Mouse (Mus musculus): ENCODE results near the gene Dnmt1.

DNA sequence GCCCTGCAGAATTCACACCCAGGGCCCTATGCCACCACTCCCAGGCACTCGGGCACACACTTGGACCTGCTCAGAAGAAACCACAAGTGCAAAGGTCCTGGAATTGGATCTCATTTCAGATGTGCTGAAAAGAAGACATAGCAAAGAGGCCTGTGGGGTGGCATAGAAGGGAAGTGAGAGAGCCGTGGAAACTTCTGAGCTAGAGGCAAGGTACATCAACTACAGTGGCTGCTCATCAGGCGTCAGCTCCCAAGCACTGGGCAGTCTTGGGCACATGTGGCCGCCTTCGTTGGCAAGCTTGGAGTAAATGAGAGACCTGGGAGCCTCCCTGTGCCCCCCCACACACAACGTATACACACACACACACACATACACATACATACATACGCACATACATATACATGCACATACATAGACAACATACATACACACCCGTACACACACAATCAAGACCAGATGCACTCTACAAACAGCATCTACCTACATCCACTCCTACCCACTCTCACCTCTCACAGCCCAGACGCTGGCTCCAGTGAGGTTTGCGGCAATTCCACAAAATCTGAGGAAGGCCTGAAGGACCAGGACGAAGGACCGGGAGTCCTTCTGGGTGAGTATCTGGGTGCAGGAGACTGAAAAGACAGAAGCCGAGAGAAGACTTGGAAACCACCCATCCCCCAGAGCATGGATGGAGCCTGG is 80.4 kb downstream of the Dnmt1 start, which contains the start of gene Angptl6:
- TF ChIP-seq CTCF (IDR thresholded peaks at IDR 0.05; ENCODE audit: control insufficient read depth, insufficient read depth, insufficient replicate concordance, low read depth, low read length) (no peak), POLR2A (IDR thresholded peaks at IDR 0.05; ENCODE audit: control insufficient read depth, low read depth, low read length) (no peak)
